Mouse (Mus musculus) midbrain, embryonic 15.5 days (tissue): ENCODE results near the gene Gm8947. TPM values are rescaled to one million over a fixed set of nuclear protein-coding genes. Genes with fewer than 3 reads are reported as not detected.

ENCODE experiments used
- ATAC-seq: fragments of 200-750 bp; cut with Nextera tagmentation; replicated peaks from 2 replicates; pipeline ENCODE4 v1.8.0; 2017; ENCODE audit warnings: moderate TSS enrichment
- H3K27ac ChIP-seq: fragments of 300-500 bp; sonication (generic); 2 replicates; pipeline ENCODE4 v1.5.1; 2015; ENCODE audit warnings: mild to moderate bottlenecking, inconsistent platforms
- H3K27me3 ChIP-seq: fragments of 300-500 bp; sonication (generic); replicated peaks from 2 replicates; pipeline ENCODE4 v1.6.1; 2015; ENCODE audit warnings: inconsistent platforms
- H3K36me3 ChIP-seq: fragments of 300-500 bp; sonication (generic); replicated peaks from 2 replicates; pipeline ENCODE4 v1.6.1; 2015; ENCODE audit warnings: inconsistent platforms
- H3K4me1 ChIP-seq: fragments of 300-500 bp; sonication (generic); 2 replicates; pipeline ENCODE4 v1.6.1; 2015; ENCODE audit warnings: inconsistent platforms
- H3K4me2 ChIP-seq: fragments of 300-500 bp; sonication (generic); 2 replicates; pipeline ENCODE4 v1.6.1; 2015; ENCODE audit warnings: inconsistent platforms, mild to moderate bottlenecking, moderate library complexity
- H3K4me3 ChIP-seq: fragments of 300-500 bp; sonication (generic); 2 replicates; pipeline ENCODE4 v1.5.1; 2015; ENCODE audit warnings: mild to moderate bottlenecking, inconsistent platforms
- H3K9ac ChIP-seq: fragments of 300-500 bp; sonication (generic); 2 replicates; pipeline ENCODE4 v1.6.1; 2015; ENCODE audit warnings: mild to moderate bottlenecking, inconsistent platforms
- H3K9me3 ChIP-seq: fragments of 300-500 bp; sonication (generic); 2 replicates; pipeline ENCODE4 v1.6.1; 2016; ENCODE audit warnings: inconsistent platforms
- WGBS: fragments of 180-500 bp; shearing (Covaris S2); methylation state at CpG from one replicate; pipeline ENCODE4 v1.1.7; 2015; ENCODE audit warnings: mixed read lengths; 5-methylcytosine and 5-hydroxymethylcytosine counted together
- polyA plus RNA-seq: library from polyadenylated mRNA; unstranded; fragments of >200 nt; fragmentation: Nextera tagmentation; extraction: Ambion mirVana; gene quantifications from 2 replicates; pipeline ENCODE4 v1.2.1, GENCODE M21; 2015

The Gm8947 gene
- polyA plus RNA-seq, 1 experiment from 2014 or later: not detected

DNA sequence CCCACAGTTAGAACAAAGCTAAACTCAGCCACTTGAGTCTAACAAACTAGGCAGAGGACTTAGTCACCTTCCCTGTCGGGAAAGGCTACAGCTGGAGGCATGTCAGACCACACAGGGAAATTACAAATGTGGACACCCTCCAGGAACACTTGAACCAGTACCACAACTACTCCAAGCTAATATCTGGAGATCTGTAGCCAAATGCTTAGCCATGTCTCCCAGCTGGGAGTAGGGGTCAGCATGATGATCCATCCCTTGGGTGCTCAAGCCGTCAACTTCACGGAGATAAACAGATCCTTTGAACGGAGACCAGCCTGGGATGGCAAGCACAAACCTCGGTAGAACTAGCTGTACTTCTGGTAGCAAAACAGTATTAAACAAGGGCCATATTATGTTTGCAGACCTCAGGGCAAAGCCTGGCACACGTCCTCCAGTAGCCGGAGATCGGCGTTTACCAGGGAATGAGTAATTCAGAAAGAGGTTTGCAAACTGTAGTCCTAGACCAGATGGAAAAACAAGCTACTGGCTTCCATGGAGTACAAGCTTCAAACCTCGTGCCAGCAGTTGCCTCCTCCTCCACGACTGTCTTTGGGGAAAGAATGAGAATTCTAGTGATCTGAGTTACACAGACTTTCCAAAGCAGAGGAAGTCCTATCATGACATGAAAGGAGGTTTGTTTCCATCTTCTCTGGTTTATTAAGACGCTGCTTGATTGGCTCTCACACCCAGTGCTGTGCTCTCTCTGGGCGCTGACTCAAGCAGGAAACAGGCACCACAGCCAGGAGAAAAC, 44.2 kb downstream of the Gm8947 start:
- Histone ChIP-seq H3K9me3 (peaks cover 8% of the 10 kb centered on the region; the same call in 1 of the 2 replicates), H3K27ac (no peak overlapping the region), H3K36me3 (no peaks in the 10 kb centered on the region), H3K27me3 (no peaks in the 10 kb centered on the region), H3K9ac (no peak overlapping the region), H3K4me3 (no peak overlapping the region), H3K4me2 (no peak overlapping the region), H3K4me1 (no peaks in the 10 kb centered on the region)
- no peak for ATAC-seq
- 79% methylated on average over 13 of the region's 13 CpGs for WGBS

DNA sequence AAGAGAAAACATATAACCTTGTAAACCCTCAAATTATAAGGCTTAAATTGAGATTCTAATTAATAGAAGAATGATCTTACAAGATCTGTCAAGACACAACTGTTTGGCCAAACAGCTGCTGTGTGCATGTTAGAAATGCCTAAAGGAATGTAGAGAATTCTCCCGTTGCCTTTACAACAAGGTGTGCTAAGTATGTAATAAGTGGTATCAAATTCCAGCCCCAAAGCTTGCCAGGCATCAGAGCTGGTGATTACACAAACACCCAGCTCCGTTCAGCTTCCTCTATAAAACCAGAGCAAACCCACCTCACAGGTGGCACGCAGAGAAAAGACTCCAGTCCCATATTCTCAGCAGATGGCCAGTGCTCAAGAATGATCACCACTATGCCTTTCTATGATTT, 45.6 kb downstream of the Gm8947 start:
- no peak for ATAC-seq
- Histone ChIP-seq H3K4me3 (no peak overlapping the region), H3K27me3 (no peaks in the 10 kb centered on the region), H3K9ac (no peak overlapping the region), H3K4me1 (no peaks in the 10 kb centered on the region), H3K36me3 (no peaks in the 10 kb centered on the region), H3K27ac (no peak overlapping the region), H3K9me3 (peaks cover 8% of the 10 kb centered on the region; the same call in 1 of the 2 replicates), H3K4me2 (no peak overlapping the region)
- WGBS: 90% methylated on average over 3 of the region's 3 CpGs

DNA sequence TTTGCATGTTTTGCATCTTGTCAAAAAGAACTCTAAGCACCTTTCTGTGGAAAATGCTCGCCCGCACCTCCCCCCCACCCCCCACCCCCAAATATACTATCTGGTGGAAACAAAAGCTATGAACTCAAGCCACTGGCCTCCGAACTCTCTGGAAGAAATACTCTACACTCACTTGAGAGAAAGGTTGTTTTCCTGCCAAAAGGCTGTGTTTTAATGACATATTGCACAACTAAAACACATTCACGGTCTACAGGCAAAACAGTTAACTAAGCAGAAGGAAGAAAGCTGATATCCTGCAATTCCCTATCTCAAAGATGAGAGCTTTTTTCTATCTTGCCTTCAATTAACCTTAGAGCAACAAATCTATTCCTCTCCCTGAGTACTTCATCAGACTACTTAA, 51.2 kb downstream of the Gm8947 start:
- H3K27ac ChIP-seq: no peak overlapping the region
- ATAC-seq: no peak
- H3K4me2 ChIP-seq: no peak overlapping the region
- peaks cover 8% of the 10 kb centered on the region; the same call in 1 of the 2 replicates for H3K9me3 ChIP-seq
- 88% methylated on average over 4 of the region's 4 CpGs for WGBS
- no peaks in the 10 kb centered on the region for H3K4me1 ChIP-seq
- no peak overlapping the region for H3K9ac ChIP-seq
- no peak overlapping the region for H3K4me3 ChIP-seq
- H3K36me3 ChIP-seq: no peaks in the 10 kb centered on the region
- no peaks in the 10 kb centered on the region for H3K27me3 ChIP-seq

Other genes starting within 250 kb of the Gm8947 start
- 1.8 and 2.0 TPM in 2 replicates for gene Hmcn1, start 198.9 kb upstream of the Gm8947 start, polyA plus RNA-seq
- not detected in 2 replicates for gene Gm47985, start 9.8 kb upstream of the Gm8947 start, polyA plus RNA-seq
- gene Gm47995, start 6.1 kb downstream of the Gm8947 start, polyA plus RNA-seq: not detected in 2 replicates
- gene 3110040M04Rik, start 11.7 kb downstream of the Gm8947 start, polyA plus RNA-seq: not detected in 2 replicates
- gene Gm47996, start 17.8 kb downstream of the Gm8947 start, polyA plus RNA-seq: not detected in 2 replicates
- gene Ivns1abp, start 152.1 kb downstream of the Gm8947 start, polyA plus RNA-seq: 247 and 257 TPM in 2 replicates
- 13.0 and 13.9 TPM in 2 replicates for gene Swt1, start 236.1 kb downstream of the Gm8947 start, polyA plus RNA-seq
- gene Trmt1l, start 236.2 kb downstream of the Gm8947 start, polyA plus RNA-seq: 46.6 and 48.3 TPM in 2 replicates